Mouse (Mus musculus) left cerebral cortex, adult 18-20 months (tissue): ENCODE data around the gene Kcna7. TPM values are rescaled to one million over a fixed set of nuclear protein-coding genes. Genes with fewer than 3 reads are reported as not detected.
"Not testable (repeated sequence)": the region's sequence is repeated elsewhere in the genome, so short reads cannot be mapped to it uniquely, and the experiment has no call there.

Experiments used
- DNase-seq, 2 experiments: peaks; one replicate each; pipeline ENCODE4 v3.0.0; 2021 to 2022; ENCODE audit warnings: low spot score in 2 of 2, mixed read lengths in 1 of 2
- total RNA-seq, 2 experiments: library from RNA; stranded (reverse); gene quantifications; 2 replicates each; pipeline ENCODE4 v1.2.3; 2021

The Kcna7 gene
- total RNA-seq, 2 experiments from 2014 or later = not detected

DNA sequence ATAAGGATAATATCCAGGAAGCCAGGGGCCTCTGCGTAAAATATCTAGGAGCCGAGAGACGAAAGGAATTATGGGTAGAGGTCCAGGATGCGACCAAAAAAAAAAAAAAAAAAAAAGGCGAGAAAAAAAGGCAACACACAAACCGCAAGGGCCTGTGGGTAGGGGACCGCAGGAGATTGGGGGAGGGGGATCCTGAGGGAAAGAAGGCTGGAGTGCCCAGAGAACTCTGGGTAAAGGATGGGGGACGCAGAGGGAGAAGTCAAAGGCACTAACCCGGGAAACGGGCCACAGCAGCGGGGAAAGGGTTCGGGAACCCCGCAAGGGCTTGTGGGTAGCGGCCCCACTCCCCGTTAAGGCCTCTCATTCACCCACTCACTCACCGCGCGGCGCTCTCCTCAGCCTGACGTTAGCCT lies 10.3 kb upstream of the Kcna7 start:
- DNase-seq = no peak

GRCm38 (mm10) chr7:45395578-45396336 lies 9.7 kb upstream of the Kcna7 start, which contains the start of gene Snrnp70:
Gene Snrnp70, minus strand, starts transcription at chr7:45395742.
- DNase-seq = peak; percentile 100

GRCm38 (mm10) chr7:45396337-45396775 lies 9.1 kb upstream of the Kcna7 start:
- DNase-seq = not testable (repeated sequence)

DNA sequence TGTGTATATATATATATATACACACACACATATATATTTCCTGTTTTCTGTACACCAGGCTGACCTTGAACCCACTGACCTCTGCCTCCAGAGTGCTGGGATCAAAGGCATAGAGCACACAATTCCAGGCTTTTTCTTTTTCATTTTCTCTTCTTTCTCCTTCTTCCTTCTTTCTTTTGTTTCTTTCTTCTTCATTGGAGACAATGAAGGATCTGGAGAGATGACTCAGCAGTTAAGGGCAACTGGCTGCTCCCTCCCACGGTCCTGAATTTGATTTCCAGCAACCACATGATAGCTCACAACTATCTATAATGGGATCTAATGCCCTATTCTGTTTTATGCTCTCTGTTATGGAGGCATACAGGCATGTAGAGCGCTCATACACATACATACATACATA lies 8.7 kb upstream of the Kcna7 start:
- no peak for DNase-seq

DNA sequence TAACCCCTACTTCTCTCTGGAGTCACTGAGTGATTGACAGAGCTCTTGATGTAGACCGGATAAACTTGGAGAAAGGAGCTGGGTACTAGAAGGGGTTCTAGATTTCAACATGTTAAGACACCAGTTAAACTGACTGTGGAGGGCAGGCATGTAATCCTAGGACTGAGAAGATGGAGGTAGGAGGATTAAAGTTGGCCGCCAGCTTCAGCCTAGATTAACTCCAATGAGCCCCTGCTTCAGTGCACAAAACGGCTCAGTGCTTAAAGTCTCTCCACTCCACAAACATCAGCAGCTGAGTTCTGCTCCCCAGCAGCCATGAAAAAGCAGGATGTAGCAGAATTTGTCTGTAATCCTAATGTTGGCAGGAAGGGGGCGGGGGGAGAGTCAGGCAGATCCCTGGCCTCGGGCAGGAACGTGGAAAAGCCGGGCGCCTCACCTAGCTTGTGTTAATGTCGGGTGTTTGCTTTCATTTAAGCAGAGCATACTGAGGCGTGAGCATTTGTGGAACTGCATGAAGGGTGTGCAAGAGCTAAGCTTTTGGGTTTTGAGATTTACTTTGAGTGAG lies 3.9 kb upstream of the Kcna7 start:
- no peak for DNase-seq

DNA sequence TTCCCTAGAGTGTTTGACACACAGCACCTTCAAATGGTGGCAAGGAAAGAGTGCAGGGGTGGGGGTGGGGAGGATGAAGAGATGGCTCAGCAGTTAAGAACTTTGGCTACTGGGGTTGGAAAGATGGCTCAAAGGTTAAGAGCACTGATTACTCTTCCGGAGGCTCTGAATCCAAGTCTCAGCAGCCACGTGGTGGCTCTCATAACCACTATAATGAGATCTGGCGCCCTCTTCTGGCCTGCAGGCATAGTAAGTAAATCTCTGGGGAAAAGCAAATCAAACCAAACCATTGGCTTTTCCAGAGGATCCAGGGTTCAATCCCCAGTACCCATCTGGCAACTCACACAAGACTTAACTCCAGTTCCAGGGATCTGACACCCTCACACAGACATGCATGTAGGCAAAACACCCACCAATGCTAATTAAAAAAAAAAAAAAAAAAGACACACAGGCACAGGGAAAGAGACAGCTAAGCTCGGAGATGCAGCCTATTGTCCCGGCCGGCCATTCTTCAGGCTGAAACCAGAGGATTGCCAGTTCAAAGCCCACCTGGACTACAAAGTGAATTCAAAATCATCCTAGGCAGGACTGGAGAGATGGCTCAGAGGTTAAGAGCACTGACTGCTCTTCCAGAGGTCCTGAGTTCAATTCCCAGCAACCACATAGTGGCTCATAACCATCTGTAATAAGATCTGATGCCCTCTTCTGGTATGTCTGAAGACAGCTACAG lies 1.8 kb upstream of the Kcna7 start:
- DNase-seq = peak; percentile 33 to 55

DNA sequence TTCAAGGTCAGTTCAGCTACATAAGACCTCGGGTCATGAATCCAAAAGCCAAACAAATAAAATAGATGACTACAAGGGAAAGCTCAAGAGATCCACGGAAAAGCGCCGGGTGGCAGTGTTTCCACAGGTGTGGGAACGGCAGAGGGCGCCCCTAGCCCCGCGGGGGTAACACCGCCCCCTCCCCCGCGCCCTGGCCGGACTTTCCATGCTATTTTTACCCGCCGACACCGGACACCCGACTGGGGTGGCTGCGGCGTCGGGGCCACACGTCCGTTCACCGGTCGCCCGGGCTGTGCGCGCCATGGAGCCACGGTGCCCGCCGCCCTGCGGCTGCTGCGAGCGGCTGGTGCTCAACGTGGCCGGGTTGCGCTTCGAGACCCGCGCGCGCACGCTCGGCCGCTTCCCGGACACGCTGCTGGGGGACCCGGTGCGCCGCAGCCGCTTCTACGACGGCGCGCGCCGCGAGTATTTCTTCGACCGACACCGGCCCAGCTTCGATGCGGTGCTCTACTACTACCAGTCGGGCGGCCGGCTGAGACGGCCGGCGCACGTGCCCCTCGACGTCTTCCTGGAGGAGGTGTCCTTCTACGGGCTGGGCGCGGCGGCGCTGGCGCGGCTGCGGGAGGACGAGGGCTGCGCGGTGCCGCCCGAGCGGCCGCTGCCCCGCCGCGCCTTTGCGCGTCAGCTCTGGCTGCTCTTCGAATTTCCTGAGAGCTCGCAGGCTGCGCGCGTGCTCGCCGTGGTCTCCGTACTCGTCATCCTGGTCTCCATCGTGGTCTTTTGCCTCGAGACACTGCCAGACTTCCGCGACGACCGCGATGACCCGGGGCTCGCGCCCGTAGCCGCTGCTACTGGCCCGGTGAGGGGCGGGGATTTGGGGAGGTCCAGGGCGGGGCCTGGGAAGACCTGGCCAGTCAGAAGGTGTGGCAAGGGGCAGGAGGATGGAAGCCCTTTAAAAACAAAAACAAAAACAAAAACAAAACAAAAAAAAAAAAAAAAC lies 1.0 kb downstream of the Kcna7 start:
- DNase-seq = no peak

GRCm38 (mm10) chr7:45407836-45408235 lies 2.4 kb downstream of the Kcna7 start:
- DNase-seq = no peak

DNA sequence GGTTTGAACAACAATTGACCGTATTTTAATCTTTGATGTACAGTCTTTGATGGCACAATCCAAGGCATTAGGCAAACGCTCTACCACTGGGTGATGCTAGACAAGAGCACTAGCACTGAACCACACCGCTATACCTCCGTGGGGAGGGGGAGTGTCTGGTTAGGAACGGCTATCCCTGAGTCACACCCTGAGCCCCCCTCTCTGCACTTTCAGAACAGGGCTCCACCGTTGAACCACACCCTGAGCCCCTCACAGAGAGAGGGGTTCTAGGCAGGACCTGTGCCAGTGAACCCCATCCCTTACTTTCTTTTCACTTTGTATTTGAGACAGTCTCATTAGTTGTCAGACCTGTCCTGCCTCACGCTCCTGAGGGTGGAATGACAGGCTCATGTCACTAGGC lies 2.9 kb downstream of the Kcna7 start:
- no peak for DNase-seq

- DNase-seq = no peak
Measured at GRCm38 (mm10) chr7:45408949-45409348, 3.5 kb downstream of the Kcna7 start.

- no peak for DNase-seq
Measured at GRCm38 (mm10) chr7:45409497-45410163, 4.2 kb downstream of the Kcna7 start.

DNA sequence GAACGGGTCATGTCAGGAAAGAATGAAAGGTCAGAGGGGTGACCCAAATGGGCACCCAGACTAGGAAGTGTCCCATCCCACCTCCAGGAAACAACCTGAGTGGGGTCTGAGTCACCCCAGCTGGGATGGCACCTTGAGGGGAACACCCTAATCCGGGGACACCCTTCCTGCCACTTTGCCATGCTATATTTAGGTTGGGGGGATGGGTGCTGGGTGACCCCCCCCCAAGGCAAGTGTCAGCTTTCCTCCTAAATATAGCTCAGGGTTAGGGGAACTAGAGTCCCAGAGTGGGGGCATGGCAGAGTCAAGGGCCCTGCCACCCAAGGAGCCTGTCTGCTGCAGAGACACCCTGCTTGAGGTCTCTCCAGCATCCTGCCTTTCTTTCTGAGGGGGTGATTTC lies 7.0 kb downstream of the Kcna7 start:
- DNase-seq = no peak

GRCm38 (mm10) chr7:45413113-45413863 lies 7.8 kb downstream of the Kcna7 start, which contains the start of gene Ntf5:
Gene Ntf5, plus strand, starts transcription at chr7:45413695.
- no peak for DNase-seq

DNA sequence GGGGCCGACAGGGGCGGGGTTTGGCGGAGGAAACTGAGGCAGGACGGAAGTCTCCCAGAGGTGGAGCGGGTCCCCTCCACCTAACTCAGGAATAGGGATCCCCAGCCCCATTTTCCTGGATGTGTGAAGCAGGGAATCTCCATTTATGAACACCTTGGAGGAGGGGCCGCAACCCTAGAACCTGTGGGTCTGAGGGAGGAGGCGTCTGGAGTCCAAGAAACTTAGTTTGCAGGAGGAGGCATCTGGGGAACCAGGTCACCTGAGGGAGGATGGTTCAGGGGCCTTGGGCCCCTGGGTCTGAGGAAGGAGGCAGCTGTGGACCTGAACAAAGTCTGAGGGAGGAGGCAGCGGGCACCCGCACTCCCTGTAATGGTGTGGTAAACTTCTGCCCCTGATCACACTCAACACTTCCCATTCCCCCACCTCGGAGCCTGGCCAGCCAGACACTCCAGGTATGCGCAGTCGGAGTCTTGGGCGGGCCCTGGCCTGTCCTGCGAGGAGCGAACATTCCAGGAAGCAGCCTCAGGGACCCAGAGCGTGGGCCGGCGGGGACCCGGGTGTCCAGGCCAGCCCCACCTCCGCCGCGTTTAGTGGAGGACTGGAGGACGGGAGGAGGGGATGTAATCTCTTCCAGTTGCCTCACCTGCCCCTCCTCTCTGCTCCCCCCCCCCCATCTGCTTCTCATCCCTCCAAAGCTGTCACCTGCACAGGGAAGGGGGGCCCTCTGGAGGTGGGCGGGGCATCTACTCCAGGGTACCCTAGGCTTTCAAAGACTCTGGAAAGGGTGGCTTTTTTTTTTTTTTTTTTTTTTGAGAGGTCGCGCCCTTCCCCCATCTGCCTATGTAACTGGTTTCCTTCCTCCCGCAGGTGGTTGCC lies 8.6 kb downstream of the Kcna7 start:
- no peak for DNase-seq

DNA sequence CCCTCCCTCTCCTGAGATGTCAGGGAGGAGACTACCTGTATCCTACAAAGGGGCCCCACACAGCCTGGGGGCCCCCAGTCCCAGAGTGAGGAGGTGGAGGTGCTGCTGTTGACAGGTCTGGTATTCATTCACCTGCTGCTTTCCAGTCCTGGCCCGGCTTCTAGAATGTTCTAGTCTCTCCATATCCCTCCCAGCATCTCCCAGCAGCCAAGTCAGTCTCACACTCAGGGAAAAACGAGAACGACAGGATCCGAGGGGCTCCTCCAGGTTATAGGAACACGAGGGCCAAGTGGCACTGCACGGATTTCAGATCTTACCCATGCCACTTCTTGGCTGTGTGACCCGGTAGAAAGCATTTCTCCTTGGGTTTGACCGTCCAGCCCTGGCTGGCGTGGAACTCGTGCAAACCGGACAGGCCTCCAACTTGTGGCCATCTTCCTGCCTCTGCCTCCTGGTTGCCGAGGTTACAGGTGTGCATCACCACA lies 9.3 kb downstream of the Kcna7 start:
- DNase-seq = no peak

DNA sequence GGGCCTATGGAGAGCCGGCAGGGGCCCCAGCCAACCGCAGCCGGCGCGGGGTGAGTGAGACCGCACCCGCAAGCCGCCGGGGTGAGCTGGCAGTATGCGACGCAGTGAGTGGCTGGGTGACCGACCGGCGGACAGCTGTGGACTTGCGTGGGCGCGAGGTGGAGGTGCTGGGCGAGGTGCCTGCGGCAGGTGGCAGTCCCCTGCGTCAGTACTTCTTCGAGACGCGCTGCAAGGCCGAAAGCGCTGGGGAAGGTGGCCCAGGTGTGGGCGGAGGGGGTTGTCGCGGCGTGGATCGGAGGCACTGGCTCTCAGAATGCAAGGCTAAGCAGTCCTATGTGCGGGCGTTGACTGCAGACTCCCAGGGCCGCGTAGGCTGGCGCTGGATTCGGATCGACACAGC lies 10.2 kb downstream of the Kcna7 start:
- peak; percentile 38 to 67 for DNase-seq

DNA sequence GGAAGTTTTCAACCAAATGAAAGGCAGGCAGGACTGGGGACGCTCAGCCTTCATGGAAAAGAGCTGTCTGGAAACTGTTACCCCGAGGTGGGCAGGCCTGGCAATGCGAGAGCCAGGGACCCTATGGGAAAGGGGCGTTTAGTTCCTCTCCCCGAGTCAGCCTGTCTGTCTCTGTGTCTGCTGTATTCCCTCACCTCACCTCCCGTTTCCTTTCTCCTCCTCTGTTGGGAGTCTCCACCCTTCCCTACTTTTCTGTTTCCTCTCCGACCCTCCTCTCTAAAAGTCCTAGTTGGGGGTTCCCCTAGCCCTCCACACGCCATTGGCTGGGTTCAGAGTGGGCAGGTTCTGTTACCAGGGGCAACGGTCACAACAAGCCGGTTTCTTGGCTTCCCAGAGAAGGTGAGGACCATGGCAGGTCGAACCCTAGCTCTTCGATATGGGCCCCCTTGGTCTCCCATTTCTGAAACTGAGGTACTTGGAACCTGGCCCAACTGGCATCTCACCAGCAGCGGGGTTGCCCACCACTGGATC lies 12.6 kb downstream of the Kcna7 start:
- DNase-seq = no peak
